Mouse (Mus musculus) embryonic fibroblast, embryonic 13.5 days (primary cell): ENCODE results near the gene Ncaph2.

Source experiments
- CTCF ChIP-seq: IDR thresholded peaks from 2 replicates; pipeline ENCODE4 v1.5.1; 2011; ENCODE audit warnings: mild to moderate bottlenecking, control low read depth, low read length, moderate library complexity, borderline replicate concordance; ENCODE audit not compliant: insufficient read depth
- POLR2A ChIP-seq: IDR thresholded peaks from 2 replicates; pipeline ENCODE4 v1.6.1; 2011; ENCODE audit warnings: low read depth, mild to moderate bottlenecking, control low read depth, low read length, moderate library complexity

DNA sequence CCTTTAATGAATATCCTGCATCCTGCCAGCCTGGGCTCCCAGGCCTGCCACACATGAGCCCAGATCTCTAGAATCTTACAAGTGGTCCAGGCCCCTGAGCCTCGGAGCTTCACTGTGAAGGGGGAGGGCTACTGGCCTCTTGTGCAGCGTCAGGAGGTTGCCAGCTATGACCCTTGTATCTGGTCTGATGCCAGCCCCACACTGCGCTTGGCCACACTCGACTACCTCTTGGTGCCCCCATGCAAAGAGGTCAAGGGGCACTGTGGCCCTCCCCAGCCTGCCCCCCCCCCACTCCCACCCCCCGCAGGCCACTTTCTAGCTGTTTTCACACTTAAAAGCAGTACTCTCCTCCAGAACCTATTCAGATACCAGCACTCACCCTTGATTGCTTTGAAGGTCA, 29.1 kb upstream of the Ncaph2 start:
- TF ChIP-seq POLR2A: no peak
- TF ChIP-seq CTCF: no peak
